Mouse (Mus musculus): ENCODE data around the gene Frmd4b. TPM values are rescaled to one million over a fixed set of nuclear protein-coding genes. Genes with fewer than 3 reads are reported as not detected.

Frmd4b gene
- polyA plus RNA-seq, 1 experiment, result 8.2 TPM

- Histone ChIP-seq H3K27ac (ENCODE audit: control insufficient read depth, insufficient read depth, low read length) (no peak overlapping the region), H3K27me3 (ENCODE audit: control insufficient read depth, insufficient read depth, low read length) (no peaks in the 10 kb centered on the region), H3K4me1 (replicated peaks; ENCODE audit: control insufficient read depth, insufficient read depth, low read length) (peaks cover 3% of the 10 kb centered on the region; the same call in 1 of the 2 replicates), H3K4me3 (ENCODE audit: control insufficient read depth, insufficient read depth, low read length) (no peak overlapping the region), H3K36me3 (ENCODE audit: control insufficient read depth, insufficient read depth, low read length) (no peaks in the 10 kb centered on the region)
- 97% methylated on average over 9 of the region's 9 CpGs for WGBS
- TF ChIP-seq CTCF (IDR thresholded peaks at IDR 0.05; ENCODE audit: borderline replicate concordance, control insufficient read depth, extremely low read depth, insufficient read depth, low read length, poor library complexity) (no peak), POLR2A (IDR thresholded peaks at IDR 0.05; ENCODE audit: control insufficient read depth, extremely low read depth, insufficient read depth, low read length, poor library complexity) (no peak)
- DNase-seq, result no peak
Observed at GRCm38 (mm10) chr6:97535763-97536445, 81.4 kb downstream of the Frmd4b start.

GRCm38 (mm10) chr6:97531043-97531442 lies 86.3 kb downstream of the Frmd4b start:
- no peak overlapping the region for H3K27ac ChIP-seq (ENCODE audit: control insufficient read depth, insufficient read depth, low read length)
- no peaks in the 10 kb centered on the region for H3K27me3 ChIP-seq (ENCODE audit: control insufficient read depth, insufficient read depth, low read length)
- H3K4me3 ChIP-seq (ENCODE audit: control insufficient read depth, insufficient read depth, low read length), result no peak overlapping the region
- DNase-seq, result peak; percentile 28
- WGBS, result 2% methylated on average over 4 of the region's 4 CpGs
- TF ChIP-seq POLR2A (IDR thresholded peaks at IDR 0.05; ENCODE audit: control insufficient read depth, extremely low read depth, insufficient read depth, low read length, poor library complexity) (no peak), CTCF (IDR thresholded peaks at IDR 0.05; ENCODE audit: borderline replicate concordance, control insufficient read depth, extremely low read depth, insufficient read depth, low read length, poor library complexity) (no peak)
- peaks cover 3% of the 10 kb centered on the region; the same call in 1 of the 2 replicates for H3K4me1 ChIP-seq (replicated peaks; ENCODE audit: control insufficient read depth, insufficient read depth, low read length)
- H3K36me3 ChIP-seq (ENCODE audit: control insufficient read depth, insufficient read depth, low read length), result no peaks in the 10 kb centered on the region

- Histone ChIP-seq H3K4me3 (ENCODE audit: control insufficient read depth, insufficient read depth, low read length) (no peak overlapping the region), H3K36me3 (ENCODE audit: control insufficient read depth, insufficient read depth, low read length) (no peaks in the 10 kb centered on the region), H3K4me1 (replicated peaks; ENCODE audit: control insufficient read depth, insufficient read depth, low read length) (peaks cover 3% of the 10 kb centered on the region; the same call in 1 of the 2 replicates), H3K27me3 (ENCODE audit: control insufficient read depth, insufficient read depth, low read length) (no peaks in the 10 kb centered on the region), H3K27ac (ENCODE audit: control insufficient read depth, insufficient read depth, low read length) (no peak overlapping the region)
- 96% methylated on average over 15 of the region's 15 CpGs for WGBS
- no peak for DNase-seq
- TF ChIP-seq POLR2A (IDR thresholded peaks at IDR 0.05; ENCODE audit: control insufficient read depth, extremely low read depth, insufficient read depth, low read length, poor library complexity), result no peak
- no peak for TF ChIP-seq CTCF (IDR thresholded peaks at IDR 0.05; ENCODE audit: borderline replicate concordance, control insufficient read depth, extremely low read depth, insufficient read depth, low read length, poor library complexity)
Observed at GRCm38 (mm10) chr6:97528961-97529680, 88.2 kb downstream of the Frmd4b start.

- H3K4me1 ChIP-seq (replicated peaks; ENCODE audit: control insufficient read depth, insufficient read depth, low read length), result no peaks in the 10 kb centered on the region
- no peak overlapping the region for H3K4me3 ChIP-seq (ENCODE audit: control insufficient read depth, insufficient read depth, low read length)
- H3K27me3 ChIP-seq (ENCODE audit: control insufficient read depth, insufficient read depth, low read length), result no peaks in the 10 kb centered on the region
- peak; percentile 44 for DNase-seq
- 28% methylated on average over 8 of the region's 8 CpGs for WGBS
- no peak overlapping the region for H3K27ac ChIP-seq (ENCODE audit: control insufficient read depth, insufficient read depth, low read length)
- no peaks in the 10 kb centered on the region for H3K36me3 ChIP-seq (ENCODE audit: control insufficient read depth, insufficient read depth, low read length)
- TF ChIP-seq CTCF (IDR thresholded peaks at IDR 0.05; ENCODE audit: borderline replicate concordance, control insufficient read depth, extremely low read depth, insufficient read depth, low read length, poor library complexity), result no peak
- no peak for TF ChIP-seq POLR2A (IDR thresholded peaks at IDR 0.05; ENCODE audit: control insufficient read depth, extremely low read depth, insufficient read depth, low read length, poor library complexity)
Observed at GRCm38 (mm10) chr6:97526092-97526491, 91.2 kb downstream of the Frmd4b start.

- TF ChIP-seq CTCF (IDR thresholded peaks at IDR 0.05; ENCODE audit: borderline replicate concordance, control insufficient read depth, extremely low read depth, insufficient read depth, low read length, poor library complexity) (peak; percentile 89), POLR2A (IDR thresholded peaks at IDR 0.05; ENCODE audit: control insufficient read depth, extremely low read depth, insufficient read depth, low read length, poor library complexity) (no peak)
- Histone ChIP-seq H3K4me3 (ENCODE audit: control insufficient read depth, insufficient read depth, low read length) (no peak overlapping the region), H3K27me3 (ENCODE audit: control insufficient read depth, insufficient read depth, low read length) (no peaks in the 10 kb centered on the region), H3K36me3 (ENCODE audit: control insufficient read depth, insufficient read depth, low read length) (no peaks in the 10 kb centered on the region), H3K4me1 (replicated peaks; ENCODE audit: control insufficient read depth, insufficient read depth, low read length) (peaks cover 3% of the 10 kb centered on the region; the same call in 1 of the 2 replicates), H3K27ac (ENCODE audit: control insufficient read depth, insufficient read depth, low read length) (no peak overlapping the region)
- 1% methylated on average over 11 of the region's 11 CpGs for WGBS
- DNase-seq, result peak; percentile 74
Observed at GRCm38 (mm10) chr6:97523118-97523517, 94.2 kb downstream of the Frmd4b start.

- no peak for DNase-seq
Observed at GRCm38 (mm10) chr6:97521279-97522038, 95.9 kb downstream of the Frmd4b start.

More at GRCm38 (mm10) chr6:97521279-97522038, 95.9 kb downstream of the Frmd4b start:
- Histone ChIP-seq H3K4me3 (ENCODE audit: control insufficient read depth, insufficient read depth, low read length) (no peak overlapping the region), H3K27me3 (ENCODE audit: control insufficient read depth, insufficient read depth, low read length) (no peaks in the 10 kb centered on the region), H3K36me3 (ENCODE audit: control insufficient read depth, insufficient read depth, low read length) (no peaks in the 10 kb centered on the region), H3K27ac (ENCODE audit: control insufficient read depth, insufficient read depth, low read length) (no peak overlapping the region), H3K4me1 (replicated peaks; ENCODE audit: control insufficient read depth, insufficient read depth, low read length) (peaks cover 7% of the 10 kb centered on the region; the same call in 1 of the 2 replicates)
- WGBS, result 92% methylated on average over 13 of the region's 13 CpGs
- no peak for TF ChIP-seq POLR2A (IDR thresholded peaks at IDR 0.05; ENCODE audit: control insufficient read depth, extremely low read depth, insufficient read depth, low read length, poor library complexity)
- TF ChIP-seq CTCF (IDR thresholded peaks at IDR 0.05; ENCODE audit: borderline replicate concordance, control insufficient read depth, extremely low read depth, insufficient read depth, low read length, poor library complexity), result no peak

All from thymus, adult 2 months (tissue).